Mouse (Mus musculus): ENCODE measurements at regions not wholly inside any gene's neighbourhood (a gene's known extent, or its start where the extent isn't known, plus 50 kb on each side); places are given as distances from the start of the nearest gene placed in this dataset.

- DNase-seq: no peak
Measured at GRCm38 (mm10) chr4:70160525-70161224, 249.6 kb downstream of the Cdk5rap2 start.

- DNase-seq: no peak
Measured at GRCm38 (mm10) chr4:70160062-70160461, 250.2 kb downstream of the Cdk5rap2 start.

- DNase-seq: no peak
Measured at GRCm38 (mm10) chr4:70153179-70153578, 257.1 kb downstream of the Cdk5rap2 start.

GRCm38 (mm10) chr4:70109011-70109410 lies 301.2 kb downstream of the Cdk5rap2 start:
- DNase-seq: no peak

- DNase-seq: no peak
Measured at GRCm38 (mm10) chr4:70105776-70106175, 304.5 kb downstream of the Cdk5rap2 start.

- DNase-seq: peak; percentile 23 to 50
Measured at GRCm38 (mm10) chr4:70097353-70097752, 312.9 kb downstream of the Cdk5rap2 start.

- DNase-seq: no peak
Measured at GRCm38 (mm10) chr4:70078206-70078605, 332.0 kb downstream of the Cdk5rap2 start.

GRCm38 (mm10) chr4:70062516-70062915 lies 347.7 kb downstream of the Cdk5rap2 start:
- no peak for DNase-seq

GRCm38 (mm10) chr4:70058831-70059544 lies 351.3 kb downstream of the Cdk5rap2 start:
- no peak for DNase-seq

GRCm38 (mm10) chr4:70053136-70053535 lies 357.1 kb downstream of the Cdk5rap2 start:
- no peak for DNase-seq

- DNase-seq: no peak
Measured at GRCm38 (mm10) chr4:70038241-70038640, 372.0 kb downstream of the Cdk5rap2 start.

- DNase-seq: no peak
Measured at GRCm38 (mm10) chr4:70035912-70036311, 374.3 kb downstream of the Cdk5rap2 start.

- no peak for DNase-seq
Measured at GRCm38 (mm10) chr4:70032497-70032896, 377.7 kb downstream of the Cdk5rap2 start.

- DNase-seq: no peak
Measured at GRCm38 (mm10) chr4:70026848-70027247, 383.4 kb downstream of the Cdk5rap2 start.

- DNase-seq: no peak
Measured at GRCm38 (mm10) chr4:70024838-70025376, 385.3 kb downstream of the Cdk5rap2 start.

- DNase-seq: no peak
Measured at GRCm38 (mm10) chr4:70020905-70021470, 389.3 kb downstream of the Cdk5rap2 start.

GRCm38 (mm10) chr4:70012220-70012580 lies 398.0 kb downstream of the Cdk5rap2 start:
- no peak for DNase-seq

- DNase-seq: no peak
Measured at GRCm38 (mm10) chr4:70011491-70012219, 398.6 kb downstream of the Cdk5rap2 start.

GRCm38 (mm10) chr4:70010466-70010865 lies 399.8 kb downstream of the Cdk5rap2 start:
- DNase-seq: no peak

GRCm38 (mm10) chr4:70004966-70005365 lies 405.3 kb downstream of the Cdk5rap2 start:
- no peak for DNase-seq

- DNase-seq: no peak
Measured at GRCm38 (mm10) chr4:69993226-69993625, 417.0 kb downstream of the Cdk5rap2 start.

GRCm38 (mm10) chr4:69974208-69974607 lies 436.0 kb downstream of the Cdk5rap2 start:
- DNase-seq: no peak

GRCm38 (mm10) chr4:69973566-69973965 lies 436.7 kb downstream of the Cdk5rap2 start:
- no peak for DNase-seq

Measured in heart, adult 18-20 months (tissue).